In genomic region chr13:64399906-64400305, GRCm38 (mm10) we compare ENCODE assay signal across 20 mouse cellular contexts. TPM values are rescaled to one million over a fixed set of nuclear protein-coding genes. Genes with fewer than 3 reads are reported as not detected.
A peak's percentile ranks its signal among the peaks of the same experiment; 100 is the strongest.
DNase-seq lines count a peak whose midpoint lies in the region; ATAC-seq and TF ChIP-seq lines count a peak whose summit lies in the region.
"Had no signal": no experiment of that assay in that cellular context is flagged by ENCODE, and none has a peak within 500 bp of the region (broad histone marks: within the 10 kb centered on the region; RNA-seq: fewer than 3 reads in every experiment).

No protein-coding gene starts in this region.

- no peak for TF ChIP-seq POLR2A in kidney, adult 2 months (IDR thresholded peaks at IDR 0.05; ENCODE audit: low read depth, low read length)

- H3K27ac ChIP-seq in gastrocnemius, adult 2 months, result peak overlapping the region; percentile 86
- peak overlapping the region; percentile 77; the same call in 1 of the 2 replicates for H3K27ac ChIP-seq in kidney, embryonic 15.5 days
- no peak overlapping the region for H3K27ac ChIP-seq in kidney, adult 2 months (ENCODE audit: insufficient read depth, low read depth, low read length)
- H3K27ac ChIP-seq in liver, postnatal 0 days (ENCODE audit: low read depth), result peak overlapping the region; percentile 94
- H3K27ac ChIP-seq: forebrain, embryonic 13.5 days; forebrain, embryonic 15.5 days had no signal

- intact Hi-C loops in gastrocnemius, adult 2 months (cut with DNase I), result no loop called here

- WGBS in kidney, embryonic 15.5 days, result 72% methylated on average over 3 of the region's 3 CpGs
- WGBS in kidney, adult 2 months, result 71% methylated on average over 3 of the region's 3 CpGs
- WGBS in liver, postnatal 0 days (ENCODE audit: insufficient replicate concordance), result 43% methylated on average over 3 of the region's 3 CpGs

- H3K4me1 ChIP-seq in kidney, embryonic 15.5 days, result peaks cover 21% of the 10 kb centered on the region
- peaks cover 16% of the 10 kb centered on the region; the same call in 1 of the 2 replicates for H3K4me1 ChIP-seq in kidney, adult 2 months (ENCODE audit: control insufficient read depth, insufficient read depth, low read length)
- peaks cover 23% of the 10 kb centered on the region for H3K4me1 ChIP-seq in liver, postnatal 0 days (ENCODE audit: insufficient read depth)
- H3K4me1 ChIP-seq: forebrain, embryonic 13.5 days; forebrain, embryonic 15.5 days had no signal

- H3K4me3 ChIP-seq in gastrocnemius, adult 2 months, result no peak overlapping the region
- no peak overlapping the region for H3K4me3 ChIP-seq in kidney, embryonic 15.5 days (replicated peaks)
- H3K4me3 ChIP-seq in kidney, adult 2 months (ENCODE audit: insufficient read depth, low read depth, low read length), result no peak overlapping the region
- no peak overlapping the region for H3K4me3 ChIP-seq in liver, postnatal 0 days (ENCODE audit: low read depth, low read length)
- H3K4me3 ChIP-seq: forebrain, embryonic 13.5 days; forebrain, embryonic 15.5 days had no signal

- no peak overlapping the region for H3K4me2 ChIP-seq in kidney, embryonic 15.5 days
- no peak overlapping the region for H3K4me2 ChIP-seq in liver, postnatal 0 days (ENCODE audit: low read depth, low read length)
- H3K4me2 ChIP-seq: forebrain, embryonic 13.5 days; forebrain, embryonic 15.5 days had no signal

- no peaks in the 10 kb centered on the region for H3K36me3 ChIP-seq in kidney, embryonic 15.5 days
- H3K36me3 ChIP-seq in kidney, adult 2 months (ENCODE audit: control insufficient read depth, insufficient read depth, low read length), result no peaks in the 10 kb centered on the region
- no peaks in the 10 kb centered on the region for H3K36me3 ChIP-seq in liver, postnatal 0 days (replicated peaks; ENCODE audit: insufficient read depth, low read length)
- H3K36me3 ChIP-seq: forebrain, embryonic 15.5 days had no signal

- no peaks in the 10 kb centered on the region for H3K9me3 ChIP-seq in kidney, embryonic 15.5 days (replicated peaks)
- H3K9me3 ChIP-seq in liver, postnatal 0 days (ENCODE audit: low read length), result no peaks in the 10 kb centered on the region
- H3K9me3 ChIP-seq: forebrain, embryonic 13.5 days; forebrain, embryonic 15.5 days had no signal

- no peak for TF ChIP-seq EP300 in liver, postnatal 0 days (IDR thresholded peaks at IDR 0.05; ENCODE audit: low read depth)

- DNase-seq in gastrocnemius, adult 2 months, result no peak
- DNase-seq in gastrocnemius, postnatal 25 days, result no peak
- no peak for DNase-seq in kidney, adult 2 months
- no peak for DNase-seq in liver, postnatal 0 days
- DNase-seq in liver, result no peak
- no peak for DNase-seq in testis, postnatal 10 days (ENCODE audit: low spot score)
- DNase-seq: adrenal gland, adult 8-10 months; adrenal gland, postnatal 14 days; adrenal gland, postnatal 36 days; cerebellum, adult 11-12 months; cerebellum, adult 2 months; cerebellum, adult 9-10 months; cerebellum, postnatal 10 days; cerebellum, postnatal 25 days; forebrain, postnatal 0 days had no signal

- no peaks in the 10 kb centered on the region for H3K27me3 ChIP-seq in kidney, embryonic 15.5 days
- H3K27me3 ChIP-seq in kidney, adult 2 months (replicated peaks; ENCODE audit: control insufficient read depth, insufficient read depth, low read length), result no peaks in the 10 kb centered on the region
- H3K27me3 ChIP-seq in liver, postnatal 0 days (ENCODE audit: insufficient read depth, low read length), result no peaks in the 10 kb centered on the region
- H3K27me3 ChIP-seq: forebrain, embryonic 13.5 days; forebrain, embryonic 15.5 days; Patski had no signal

- TF ChIP-seq CTCF in gastrocnemius, adult 2 months (IDR thresholded peaks at IDR 0.05), result no peak
- no peak for TF ChIP-seq CTCF in kidney, adult 2 months (conservative IDR thresholded peaks at IDR 0.05; ENCODE audit: insufficient read depth, insufficient read length, low read depth, low read length)
- no peak for TF ChIP-seq CTCF in liver, postnatal 0 days (IDR thresholded peaks at IDR 0.05; ENCODE audit: low read depth)

- no peak for ATAC-seq in kidney, embryonic 15.5 days (replicated peaks; ENCODE audit: low FRiP score)
- ATAC-seq in liver, postnatal 0 days, result no peak
- ATAC-seq: activated CD4-positive, CD25-positive, alpha-beta regulatory T cell, adult 4 months; forebrain, embryonic 13.5 days; forebrain, embryonic 15.5 days; forebrain, postnatal 0 days had no signal

- H3K9ac ChIP-seq in kidney, embryonic 15.5 days, result no peak overlapping the region
- H3K9ac ChIP-seq in liver, postnatal 0 days (replicated peaks), result no peak overlapping the region
- H3K9ac ChIP-seq: forebrain, embryonic 13.5 days; forebrain, embryonic 15.5 days; forebrain, postnatal 0 days had no signal

RNA-seq across cellular contexts. Expression of gene Ctsl, which starts 29.2 kb away (rescaled TPM):
- total RNA-seq in gastrocnemius, adult 2 months (2021), result 100 to 1,000 TPM; 111 to 149 TPM
- total RNA-seq in gastrocnemius, postnatal 25 days (2021), result 100 to 1,000 TPM; 120 to 147 TPM
- 306 and 318 TPM in 2 replicates for polyA plus RNA-seq in kidney, embryonic 15.5 days (2015; fragmentation: Nextera tagmentation; extraction: Ambion mirVana)
- 344 and 370 TPM in 2 replicates for polyA plus RNA-seq in kidney, adult 2 months (2012; rRNA removed)
- polyA plus RNA-seq in liver, postnatal 0 days (2015; fragmentation: Nextera tagmentation; extraction: Ambion mirVana), result 1,130 and 1,294 TPM in 2 replicates

RNA-seq across cellular contexts. Expression of gene Cdk20, which starts 32.2 kb away (rescaled TPM):
- 1 to 10 TPM; 2.1 to 3.3 TPM for total RNA-seq in gastrocnemius, adult 2 months (2021)
- 1 to 10 TPM; 2.8 to 3.4 TPM for total RNA-seq in gastrocnemius, postnatal 25 days (2021)
- 10.4 and 12.8 TPM in 2 replicates for polyA plus RNA-seq in kidney, embryonic 15.5 days (2015; fragmentation: Nextera tagmentation; extraction: Ambion mirVana)
- 10.4 and 12.7 TPM in 2 replicates for polyA plus RNA-seq in kidney, adult 2 months (2012; rRNA removed)
- 4.5 and 4.8 TPM in 2 replicates for polyA plus RNA-seq in liver, postnatal 0 days (2015; fragmentation: Nextera tagmentation; extraction: Ambion mirVana)
